Mouse (Mus musculus): ENCODE data around the gene Large1. TPM values are rescaled to one million over a fixed set of nuclear protein-coding genes. Genes with fewer than 3 reads are reported as not detected.

Large1 gene
- total and polyA plus RNA-seq, 2 experiments = 1.9 to 3.5 TPM

DNA sequence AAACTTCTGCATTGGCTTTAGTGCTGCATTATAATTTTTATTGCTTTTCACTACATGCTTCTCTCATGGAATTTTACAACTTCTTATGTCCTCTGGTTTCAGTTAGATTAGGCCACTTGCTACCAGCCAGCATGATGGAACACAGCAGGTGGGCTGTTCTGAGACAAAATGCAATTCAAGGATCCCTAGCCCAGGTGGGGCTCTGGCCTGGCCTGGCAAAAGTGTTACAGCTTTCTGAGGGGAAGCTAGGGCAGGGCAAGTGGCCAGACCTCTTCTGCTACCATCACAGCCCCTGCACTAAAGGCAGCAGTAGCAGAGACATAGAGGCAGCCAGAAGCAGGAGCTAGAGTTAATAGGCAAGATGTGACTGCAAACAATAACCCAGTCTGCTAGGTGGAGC is 506.5 kb downstream of the Large1 start:
- Histone ChIP-seq H3K4me3 (ENCODE audit: insufficient read depth, low read depth, low read length) (no peak overlapping the region), H3K27ac (replicated peaks; ENCODE audit: insufficient read depth, low read depth, low read length) (no peak overlapping the region), H3K27me3 (ENCODE audit: control insufficient read depth, insufficient read depth, low read length) (no peaks in the 10 kb centered on the region), H3K36me3 (ENCODE audit: control insufficient read depth, insufficient read depth, low read length) (peaks cover 15% of the 10 kb centered on the region; the same call in 1 of the 2 replicates), H3K4me1 (ENCODE audit: control insufficient read depth, insufficient read depth, low read length) (no peaks in the 10 kb centered on the region), H3K79me2 (ENCODE audit: control insufficient read depth, insufficient read depth, low read length) (no peaks in the 10 kb centered on the region), H3K9ac (ENCODE audit: low read depth, low read length) (no peak overlapping the region)
- TF ChIP-seq POLR2A (IDR thresholded peaks at IDR 0.05; ENCODE audit: extremely low read depth, insufficient read depth, low read length) (no peak), CTCF (IDR thresholded peaks at IDR 0.05; ENCODE audit: low read depth, low read length) (no peak)
- no peak for DNase-seq (ENCODE audit: extremely low read depth, low read depth, low spot score)

GRCm38 (mm10) chr8:72835863-72836262 is 517.5 kb downstream of the Large1 start:
- 73% methylated on average over 4 of the region's 4 CpGs for WGBS
- no peak for DNase-seq (ENCODE audit: extremely low read depth, low read depth, low spot score)
- H3K36me3 ChIP-seq (ENCODE audit: control insufficient read depth, insufficient read depth, low read length) = no peaks in the 10 kb centered on the region

GRCm38 (mm10) chr8:72833112-72833511 is 520.2 kb downstream of the Large1 start:
- Histone ChIP-seq H3K27me3 (ENCODE audit: control insufficient read depth, insufficient read depth, low read length) (no peaks in the 10 kb centered on the region), H3K79me2 (ENCODE audit: control insufficient read depth, insufficient read depth, low read length) (no peaks in the 10 kb centered on the region), H3K27ac (replicated peaks; ENCODE audit: insufficient read depth, low read depth, low read length) (no peak overlapping the region), H3K4me3 (ENCODE audit: insufficient read depth, low read depth, low read length) (no peak overlapping the region), H3K9ac (ENCODE audit: low read depth, low read length) (no peak overlapping the region), H3K36me3 (ENCODE audit: control insufficient read depth, insufficient read depth, low read length) (no peaks in the 10 kb centered on the region), H3K4me1 (ENCODE audit: control insufficient read depth, insufficient read depth, low read length) (no peaks in the 10 kb centered on the region)
- DNase-seq (ENCODE audit: extremely low read depth, low read depth, low spot score) = no peak
- TF ChIP-seq CTCF (IDR thresholded peaks at IDR 0.05; ENCODE audit: low read depth, low read length) (no peak), POLR2A (IDR thresholded peaks at IDR 0.05; ENCODE audit: extremely low read depth, insufficient read depth, low read length) (no peak)
- 91% methylated on average over 2 of the region's 2 CpGs for WGBS

More at GRCm38 (mm10) chr8:72835863-72836262, 517.5 kb downstream of the Large1 start:
- no peaks in the 10 kb centered on the region for H3K4me1 ChIP-seq (ENCODE audit: control insufficient read depth, insufficient read depth, low read length)
- H3K79me2 ChIP-seq (ENCODE audit: control insufficient read depth, insufficient read depth, low read length) = no peaks in the 10 kb centered on the region
- no peak for TF ChIP-seq POLR2A (IDR thresholded peaks at IDR 0.05; ENCODE audit: extremely low read depth, insufficient read depth, low read length)
- no peak for TF ChIP-seq CTCF (IDR thresholded peaks at IDR 0.05; ENCODE audit: low read depth, low read length)
- H3K27ac ChIP-seq (replicated peaks; ENCODE audit: insufficient read depth, low read depth, low read length) = no peak overlapping the region
- H3K9ac ChIP-seq (ENCODE audit: low read depth, low read length) = no peak overlapping the region
- H3K4me3 ChIP-seq (ENCODE audit: insufficient read depth, low read depth, low read length) = no peak overlapping the region
- H3K27me3 ChIP-seq (ENCODE audit: control insufficient read depth, insufficient read depth, low read length) = no peaks in the 10 kb centered on the region

GRCm38 (mm10) chr8:72832371-72832770 is 521.0 kb downstream of the Large1 start:
- WGBS = 70% methylated on average over 1 of the region's 1 CpGs
- Histone ChIP-seq H3K4me1 (ENCODE audit: control insufficient read depth, insufficient read depth, low read length) (no peaks in the 10 kb centered on the region), H3K4me3 (ENCODE audit: insufficient read depth, low read depth, low read length) (no peak overlapping the region), H3K27ac (replicated peaks; ENCODE audit: insufficient read depth, low read depth, low read length) (no peak overlapping the region), H3K9ac (ENCODE audit: low read depth, low read length) (no peak overlapping the region), H3K27me3 (ENCODE audit: control insufficient read depth, insufficient read depth, low read length) (no peaks in the 10 kb centered on the region), H3K36me3 (ENCODE audit: control insufficient read depth, insufficient read depth, low read length) (no peaks in the 10 kb centered on the region), H3K79me2 (ENCODE audit: control insufficient read depth, insufficient read depth, low read length) (no peaks in the 10 kb centered on the region)
- no peak for DNase-seq (ENCODE audit: extremely low read depth, low read depth, low spot score)
- TF ChIP-seq POLR2A (IDR thresholded peaks at IDR 0.05; ENCODE audit: extremely low read depth, insufficient read depth, low read length) (no peak), CTCF (IDR thresholded peaks at IDR 0.05; ENCODE audit: low read depth, low read length) (no peak)

GRCm38 (mm10) chr8:72817655-72818349 is 535.5 kb downstream of the Large1 start:
- no peak for DNase-seq (ENCODE audit: extremely low read depth, low read depth, low spot score)
- Histone ChIP-seq H3K4me3 (ENCODE audit: insufficient read depth, low read depth, low read length) (no peak overlapping the region), H3K27ac (replicated peaks; ENCODE audit: insufficient read depth, low read depth, low read length) (no peak overlapping the region), H3K79me2 (ENCODE audit: control insufficient read depth, insufficient read depth, low read length) (no peaks in the 10 kb centered on the region), H3K9ac (ENCODE audit: low read depth, low read length) (no peak overlapping the region), H3K27me3 (ENCODE audit: control insufficient read depth, insufficient read depth, low read length) (no peaks in the 10 kb centered on the region), H3K4me1 (ENCODE audit: control insufficient read depth, insufficient read depth, low read length) (no peaks in the 10 kb centered on the region), H3K36me3 (ENCODE audit: control insufficient read depth, insufficient read depth, low read length) (peaks cover 12% of the 10 kb centered on the region)
- 93% methylated on average over 5 of the region's 5 CpGs for WGBS
- TF ChIP-seq CTCF (IDR thresholded peaks at IDR 0.05; ENCODE audit: low read depth, low read length) (no peak), POLR2A (IDR thresholded peaks at IDR 0.05; ENCODE audit: extremely low read depth, insufficient read depth, low read length) (no peak)

DNA sequence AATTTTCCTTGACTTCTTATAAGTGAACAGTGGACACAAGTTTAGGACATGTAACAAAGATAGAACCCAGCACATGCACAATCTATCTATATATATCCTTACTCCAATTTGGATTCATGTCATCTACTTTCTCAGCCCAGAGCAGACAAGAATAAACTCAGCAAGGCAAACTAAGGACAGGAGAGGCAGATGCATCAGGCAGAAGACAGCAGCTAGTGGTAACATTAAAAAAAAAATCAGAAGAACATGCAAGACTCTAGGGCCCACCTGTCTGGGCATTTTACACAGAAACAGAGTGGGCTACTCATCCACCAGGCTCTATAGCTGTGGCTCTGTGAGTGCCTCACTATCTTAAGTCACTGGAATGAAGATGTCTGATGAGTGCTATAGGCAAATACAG is 536.7 kb downstream of the Large1 start:
- H3K4me1 ChIP-seq (ENCODE audit: control insufficient read depth, insufficient read depth, low read length) = no peaks in the 10 kb centered on the region
- H3K27me3 ChIP-seq (ENCODE audit: control insufficient read depth, insufficient read depth, low read length) = no peaks in the 10 kb centered on the region
- H3K27ac ChIP-seq (replicated peaks; ENCODE audit: insufficient read depth, low read depth, low read length) = no peak overlapping the region
- TF ChIP-seq POLR2A (IDR thresholded peaks at IDR 0.05; ENCODE audit: extremely low read depth, insufficient read depth, low read length) = no peak
- TF ChIP-seq CTCF (IDR thresholded peaks at IDR 0.05; ENCODE audit: low read depth, low read length) = no peak
- no peak overlapping the region for H3K9ac ChIP-seq (ENCODE audit: low read depth, low read length)
- H3K4me3 ChIP-seq (ENCODE audit: insufficient read depth, low read depth, low read length) = no peak overlapping the region
- peaks cover 12% of the 10 kb centered on the region for H3K36me3 ChIP-seq (ENCODE audit: control insufficient read depth, insufficient read depth, low read length)
- no peaks in the 10 kb centered on the region for H3K79me2 ChIP-seq (ENCODE audit: control insufficient read depth, insufficient read depth, low read length)
- no peak for DNase-seq (ENCODE audit: extremely low read depth, low read depth, low spot score)
